Mouse (Mus musculus): ENCODE measurements around the gene Mical2. TPM values are rescaled to one million over a fixed set of nuclear protein-coding genes. Genes with fewer than 3 reads are reported as not detected.

The Mical2 gene
- polyA plus RNA-seq, 2 experiments, result 5.0 to 7.5 TPM

DNA sequence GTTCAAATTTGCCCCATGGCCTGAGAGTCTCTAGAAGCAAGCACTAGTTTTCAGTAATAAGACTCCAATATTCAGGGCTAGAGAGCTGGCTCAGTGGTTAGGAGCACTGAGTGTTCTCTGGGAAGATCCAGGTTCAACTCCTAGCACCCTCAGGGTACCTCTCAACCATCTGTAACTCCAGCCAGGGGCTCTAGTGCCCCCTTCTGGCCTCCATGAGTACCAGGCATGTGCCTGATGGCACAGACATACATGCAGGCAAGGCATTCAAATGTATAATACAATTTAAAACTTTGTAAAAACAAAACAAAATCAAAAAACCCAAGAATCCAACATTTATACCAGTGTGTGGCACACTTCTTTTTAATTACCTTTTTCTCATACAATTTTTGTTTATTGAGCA lies 75.4 kb downstream of the Mical2 start:
- Histone ChIP-seq H3K36me3 (ENCODE audit: control insufficient read depth, insufficient read depth, low read length) (no peaks in the 10 kb centered on the region), H3K27me3 (ENCODE audit: control insufficient read depth, insufficient read depth, low read length) (no peaks in the 10 kb centered on the region), H3K27ac (replicated peaks; ENCODE audit: low read depth, low read length) (no peak overlapping the region), H3K4me3 (replicated peaks; ENCODE audit: low read length) (no peak overlapping the region), H3K4me1 (ENCODE audit: control insufficient read depth, insufficient read depth, low read length) (peaks cover 10% of the 10 kb centered on the region; the same call in 1 of the 2 replicates), H3K4me2 (replicated peaks; ENCODE audit: low read depth, low read length, severe bottlenecking) (no peak overlapping the region), H3K9me3 (ENCODE audit: control insufficient read depth, low read length) (no peaks in the 10 kb centered on the region), H3K9ac (ENCODE audit: low read depth, low read length, severe bottlenecking) (no peak overlapping the region)
- DNase-seq (ENCODE audit: low spot score) (no peak), ATAC-seq (ENCODE audit: low FRiP score, low read depth) (no peak)
- no peak for TF ChIP-seq POLR2A (IDR thresholded peaks at IDR 0.05; ENCODE audit: borderline replicate concordance, extremely low read depth, insufficient read depth, insufficient read length)

DNA sequence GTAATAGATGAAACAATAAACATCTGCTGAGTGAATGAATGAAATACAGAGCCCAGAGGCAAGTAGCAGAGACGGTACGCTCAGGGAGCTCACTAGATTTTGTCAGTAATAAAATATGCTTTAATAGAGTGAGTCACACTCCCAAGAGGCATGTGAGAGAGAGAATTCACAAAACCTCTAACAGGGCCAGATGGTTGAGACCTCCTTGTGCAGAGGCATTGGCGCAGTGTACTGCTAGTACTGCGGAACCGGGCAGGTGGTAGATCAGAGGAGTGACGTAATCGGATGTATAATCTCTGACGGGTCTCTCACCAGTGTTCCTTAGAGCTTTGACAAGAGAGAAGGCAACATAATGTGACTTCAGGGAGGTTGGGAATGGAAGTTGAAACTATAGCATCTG lies 78.7 kb downstream of the Mical2 start:
- no peak for TF ChIP-seq POLR2A (IDR thresholded peaks at IDR 0.05; ENCODE audit: borderline replicate concordance, extremely low read depth, insufficient read depth, insufficient read length)
- no peak overlapping the region for H3K27ac ChIP-seq (replicated peaks; ENCODE audit: low read depth, low read length)
- DNase-seq (ENCODE audit: low spot score) (peak; percentile 69), ATAC-seq (ENCODE audit: low FRiP score, low read depth) (peak; percentile 88)
- H3K4me1 ChIP-seq (ENCODE audit: control insufficient read depth, insufficient read depth, low read length), result peaks cover 9% of the 10 kb centered on the region; the same call in 1 of the 2 replicates
- no peaks in the 10 kb centered on the region for H3K9me3 ChIP-seq (ENCODE audit: control insufficient read depth, low read length)
- H3K36me3 ChIP-seq (ENCODE audit: control insufficient read depth, insufficient read depth, low read length), result no peaks in the 10 kb centered on the region
- H3K9ac ChIP-seq (ENCODE audit: low read depth, low read length, severe bottlenecking), result no peak overlapping the region
- 43% methylated on average over 8 of the region's 8 CpGs for WGBS
- H3K4me2 ChIP-seq (replicated peaks; ENCODE audit: low read depth, low read length, severe bottlenecking), result no peak overlapping the region
- no peaks in the 10 kb centered on the region for H3K27me3 ChIP-seq (ENCODE audit: control insufficient read depth, insufficient read depth, low read length)
- H3K4me3 ChIP-seq (replicated peaks; ENCODE audit: low read length), result no peak overlapping the region

DNA sequence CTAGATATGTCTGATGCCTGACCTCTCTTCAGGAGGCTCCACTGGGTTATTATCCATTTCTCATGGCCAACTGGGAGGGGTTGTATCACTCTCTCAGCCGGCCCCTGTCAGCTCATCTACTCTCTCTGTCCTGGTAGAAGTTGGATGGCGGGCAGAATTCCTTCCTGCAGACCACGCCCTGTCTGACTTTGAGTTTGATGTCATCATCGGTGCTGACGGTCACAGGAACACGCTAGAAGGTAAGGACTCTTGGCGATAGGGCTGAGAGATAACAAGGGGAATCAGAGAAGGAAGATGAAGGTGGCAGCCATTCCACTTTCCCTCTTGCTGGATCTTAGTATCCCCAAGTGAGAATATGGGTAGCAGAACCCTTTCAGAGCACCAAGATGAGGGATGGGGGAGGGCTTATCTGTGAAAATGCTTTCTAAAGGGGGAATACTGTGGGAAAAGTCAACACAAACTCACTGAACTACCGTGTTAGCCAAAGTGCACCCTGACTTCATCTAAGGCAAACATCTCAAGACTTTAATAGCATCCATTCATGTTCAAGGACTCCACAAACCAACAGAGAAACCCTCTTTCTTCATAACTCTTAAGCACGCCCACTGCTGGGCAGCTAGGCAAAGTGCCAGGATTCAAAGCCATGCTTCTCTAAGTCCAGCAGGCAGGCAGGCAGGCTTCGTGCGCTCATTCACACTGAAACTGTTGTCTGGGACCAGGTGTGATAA lies 83.8 kb downstream of the Mical2 start:
- DNase-seq (ENCODE audit: low spot score) (no peak), ATAC-seq (ENCODE audit: low FRiP score, low read depth) (no peak)
- 84% methylated on average over 11 of the region's 11 CpGs for WGBS

DNA sequence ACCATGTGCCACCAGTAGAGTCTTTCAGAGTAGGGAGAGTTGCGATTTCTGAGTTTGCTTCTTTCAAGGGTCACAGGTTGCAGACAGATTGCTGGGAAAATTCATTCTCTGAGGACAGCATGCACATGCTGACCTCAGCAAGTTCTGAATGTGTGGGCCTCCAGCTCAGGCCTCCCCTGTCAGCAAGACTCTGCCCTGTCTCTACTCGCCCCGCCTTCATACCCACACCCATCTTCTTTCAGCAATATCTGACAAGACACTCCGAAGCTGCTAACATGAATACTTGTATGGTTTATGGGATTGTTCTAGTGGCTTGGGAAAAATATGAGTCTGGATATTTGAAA lies 84.3 kb downstream of the Mical2 start:
- no peak overlapping the region for H3K27ac ChIP-seq (replicated peaks; ENCODE audit: low read depth, low read length)
- H3K9ac ChIP-seq (ENCODE audit: low read depth, low read length, severe bottlenecking), result no peak overlapping the region
- no peak for ATAC-seq (ENCODE audit: low FRiP score, low read depth)
- H3K4me3 ChIP-seq (replicated peaks; ENCODE audit: low read length), result no peak overlapping the region
- no peaks in the 10 kb centered on the region for H3K36me3 ChIP-seq (ENCODE audit: control insufficient read depth, insufficient read depth, low read length)
- TF ChIP-seq POLR2A (IDR thresholded peaks at IDR 0.05; ENCODE audit: borderline replicate concordance, extremely low read depth, insufficient read depth, insufficient read length), result no peak
- H3K27me3 ChIP-seq (ENCODE audit: control insufficient read depth, insufficient read depth, low read length), result no peaks in the 10 kb centered on the region
- WGBS, result 86% methylated on average over 4 of the region's 4 CpGs
- 0 out of 2 replicates have a peak, but pooled peaks cover 8% of the 10 kb centered on the region for H3K4me1 ChIP-seq (ENCODE audit: control insufficient read depth, insufficient read depth, low read length)
- no peak for DNase-seq (ENCODE audit: low spot score)
- H3K4me2 ChIP-seq (replicated peaks; ENCODE audit: low read depth, low read length, severe bottlenecking), result no peak overlapping the region
- no peaks in the 10 kb centered on the region for H3K9me3 ChIP-seq (ENCODE audit: control insufficient read depth, low read length)

More for the DNA sequence above, 83.8 kb downstream of the Mical2 start:
- no peak overlapping the region for H3K4me3 ChIP-seq (replicated peaks; ENCODE audit: low read length)
- no peak overlapping the region for H3K9ac ChIP-seq (ENCODE audit: low read depth, low read length, severe bottlenecking)
- H3K9me3 ChIP-seq (ENCODE audit: control insufficient read depth, low read length), result no peaks in the 10 kb centered on the region
- H3K27ac ChIP-seq (replicated peaks; ENCODE audit: low read depth, low read length), result no peak overlapping the region
- no peaks in the 10 kb centered on the region for H3K27me3 ChIP-seq (ENCODE audit: control insufficient read depth, insufficient read depth, low read length)
- H3K36me3 ChIP-seq (ENCODE audit: control insufficient read depth, insufficient read depth, low read length), result no peaks in the 10 kb centered on the region
- H3K4me1 ChIP-seq (ENCODE audit: control insufficient read depth, insufficient read depth, low read length), result 0 out of 2 replicates have a peak, but pooled peaks cover 8% of the 10 kb centered on the region
- no peak overlapping the region for H3K4me2 ChIP-seq (replicated peaks; ENCODE audit: low read depth, low read length, severe bottlenecking)
- no peak for TF ChIP-seq POLR2A (IDR thresholded peaks at IDR 0.05; ENCODE audit: borderline replicate concordance, extremely low read depth, insufficient read depth, insufficient read length)

DNA sequence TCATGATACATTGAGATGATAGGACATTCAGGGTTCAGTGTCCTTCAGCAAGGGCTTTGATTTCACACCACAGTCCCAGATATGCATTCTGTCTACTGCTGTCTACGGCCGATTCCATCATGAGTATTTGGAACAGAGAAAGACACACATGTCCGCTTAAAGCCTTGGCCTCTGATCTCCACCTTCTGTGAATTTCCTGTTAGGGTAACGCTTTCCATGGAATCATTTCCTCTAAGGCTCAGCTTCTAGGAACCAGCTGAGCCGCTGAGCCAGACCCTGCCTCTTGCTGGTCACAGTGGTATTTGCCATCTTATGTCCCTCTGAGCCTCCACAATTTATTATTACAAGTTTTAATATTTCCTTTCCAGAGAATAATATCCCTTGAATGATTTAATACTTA lies 87.6 kb downstream of the Mical2 start:
- WGBS, result 46% methylated on average over 5 of the region's 5 CpGs
- Histone ChIP-seq H3K4me3 (replicated peaks; ENCODE audit: low read length) (no peak overlapping the region), H3K27me3 (ENCODE audit: control insufficient read depth, insufficient read depth, low read length) (no peaks in the 10 kb centered on the region), H3K4me1 (ENCODE audit: control insufficient read depth, insufficient read depth, low read length) (0 out of 2 replicates have a peak, but pooled peaks cover 8% of the 10 kb centered on the region), H3K9ac (ENCODE audit: low read depth, low read length, severe bottlenecking) (no peak overlapping the region), H3K36me3 (ENCODE audit: control insufficient read depth, insufficient read depth, low read length) (no peaks in the 10 kb centered on the region), H3K9me3 (ENCODE audit: control insufficient read depth, low read length) (no peaks in the 10 kb centered on the region), H3K27ac (replicated peaks; ENCODE audit: low read depth, low read length) (no peak overlapping the region), H3K4me2 (replicated peaks; ENCODE audit: low read depth, low read length, severe bottlenecking) (no peak overlapping the region)
- ATAC-seq (ENCODE audit: low FRiP score, low read depth) (no peak; the same call in 1 of the 2 replicates), DNase-seq (ENCODE audit: low spot score) (no peak)
- TF ChIP-seq POLR2A (IDR thresholded peaks at IDR 0.05; ENCODE audit: borderline replicate concordance, extremely low read depth, insufficient read depth, insufficient read length), result no peak

All from limb, embryonic 14.5 days (tissue).